Mouse (Mus musculus): ENCODE measurements around the gene Fgfr2.

GRCm38 (mm10) chr7:132435486-132436055 is 687.6 kb downstream of the Fgfr2 start:
- TF ChIP-seq CTCF (IDR thresholded peaks at IDR 0.05; ENCODE audit: control insufficient read depth, insufficient read depth, insufficient replicate concordance, low read depth, low read length): no peak
- TF ChIP-seq POLR2A (IDR thresholded peaks at IDR 0.05; ENCODE audit: control insufficient read depth, low read depth, low read length): no peak
